Mouse (Mus musculus): ENCODE data around the gene Gcsh. TPM values are rescaled to one million over a fixed set of nuclear protein-coding genes. Genes with fewer than 3 reads are reported as not detected.

The Gcsh gene
- 10 to 100 TPM; 39.9 to 42.9 TPM for total RNA-seq (2021)
- long read RNA-seq, experiment 1, transcript Gcsh-201 (5 exons, 1,443 nt) = major isoform, 33 of 36 reads
- long read RNA-seq, experiment 1, partial matches to known transcripts = 0 of 36 reads
- long read RNA-seq, experiment 1, other reads (novel, unspliced or antisense) = 3 of 36 reads
- long read RNA-seq, experiment 2, transcript Gcsh-201 (5 exons, 1,443 nt) = major isoform, 37 of 45 reads
- long read RNA-seq, experiment 2, partial matches to known transcripts = 1 of 45 reads
- long read RNA-seq, experiment 2, other reads (novel, unspliced or antisense) = 7 of 45 reads

DNA sequence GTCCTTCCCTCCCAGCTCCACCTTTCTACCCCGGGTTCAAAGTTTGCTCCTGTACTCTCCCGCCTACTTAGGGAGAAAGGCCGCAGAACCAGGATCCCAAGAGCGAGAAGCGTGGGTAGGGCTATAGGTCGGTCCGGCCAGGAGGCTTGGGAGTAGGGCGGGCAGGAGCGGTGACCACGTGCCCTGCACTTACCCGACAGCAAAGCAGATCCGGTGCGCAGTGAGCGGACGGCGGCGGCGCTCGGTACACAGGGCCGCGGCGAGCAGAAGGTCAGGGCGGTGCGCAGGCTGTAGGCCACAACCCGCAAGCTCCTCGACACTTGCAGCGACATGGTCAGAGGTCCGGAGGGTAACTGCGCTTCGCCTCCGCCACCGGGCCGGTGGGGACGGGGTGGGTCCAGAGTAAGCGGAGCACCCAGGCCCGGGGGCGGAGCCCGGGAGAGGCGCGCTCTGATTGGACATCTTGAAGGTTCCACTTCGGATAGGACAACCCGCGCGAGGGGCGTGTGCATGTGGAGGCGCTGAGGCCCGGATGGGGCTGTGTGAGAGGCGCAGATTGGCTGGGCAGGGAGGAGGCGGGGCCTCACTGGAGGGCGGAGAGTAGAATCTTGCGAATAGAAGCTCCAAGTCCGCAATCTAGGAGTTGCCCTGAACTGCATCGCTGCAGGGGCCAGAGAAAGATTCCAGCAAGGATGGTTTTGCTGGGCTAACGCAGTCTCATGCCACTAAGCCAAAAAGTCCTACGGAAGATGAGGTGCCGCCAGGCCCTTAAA is at the start of gene Gcsh:
Gene Gcsh (minus strand): TSS at position 443 of the 773 bp plus-strand sequence.
- no peak for TF ChIP-seq CTCF (conservative IDR thresholded peaks at IDR 0.05)
- Histone ChIP-seq H3K27ac (peak within 1 kb of the TSS; percentile 85), H3K4me3 (peak within 1 kb of the TSS; percentile 62)
- DNase-seq (ENCODE audit: low spot score in 2 of 2) = peak; percentile 98

DNA sequence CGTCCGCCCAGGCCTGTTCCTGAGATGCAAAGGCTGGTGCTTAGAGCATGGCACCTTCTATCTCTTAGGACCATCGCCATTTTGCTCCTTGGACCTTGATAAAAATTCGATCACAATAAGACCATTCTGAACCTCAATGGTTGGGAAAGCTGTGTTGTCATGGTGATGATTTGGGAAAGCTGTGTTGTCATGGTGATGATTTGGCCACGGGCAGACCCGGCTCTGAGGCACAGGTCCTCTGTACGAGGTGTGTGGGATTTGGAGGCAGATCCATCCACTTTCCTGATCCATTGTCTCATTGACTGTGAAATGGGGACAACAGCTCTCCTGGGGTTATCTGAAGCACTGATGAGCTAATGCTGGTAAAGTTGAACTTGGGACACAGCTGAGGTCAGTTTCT is 46.5 kb upstream of the Gcsh start:
- DNase-seq (ENCODE audit: low spot score in 2 of 2) = peak in 1 of 2 experiments; percentile 28
- TF ChIP-seq CTCF (conservative IDR thresholded peaks at IDR 0.05) = no peak
- Histone ChIP-seq H3K4me3 (no peak overlapping the region), H3K27ac (no peak overlapping the region)

DNA sequence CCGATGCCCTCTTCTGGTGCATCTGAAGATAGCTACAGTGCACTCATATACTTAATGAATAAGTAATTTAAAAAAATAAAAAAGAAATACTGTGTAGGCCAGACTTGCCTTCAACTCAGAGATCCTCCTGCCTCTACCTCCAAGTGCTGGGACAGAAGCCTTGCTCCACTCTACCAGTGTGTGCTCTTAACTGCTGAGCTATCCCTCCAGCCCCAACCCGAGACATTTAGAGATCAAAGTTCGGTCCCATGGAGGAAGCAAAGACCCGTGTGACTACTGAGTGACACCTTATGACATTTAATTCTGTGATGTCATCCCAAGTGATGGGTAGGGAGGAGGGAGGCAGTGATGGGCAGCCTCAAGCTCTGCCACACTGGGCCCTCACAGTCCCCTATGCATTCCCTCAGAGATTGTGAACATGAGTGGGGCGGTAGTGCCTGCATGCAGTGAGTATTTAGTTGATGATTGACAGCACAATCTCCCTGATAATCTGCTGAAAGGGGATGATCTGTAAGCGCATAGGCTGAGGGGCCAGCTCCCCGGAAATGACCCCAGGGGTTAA is 44.1 kb upstream of the Gcsh start:
- no peak for TF ChIP-seq CTCF (conservative IDR thresholded peaks at IDR 0.05)
- Histone ChIP-seq H3K27ac (no peak overlapping the region), H3K4me3 (no peak overlapping the region)
- no peak for DNase-seq (ENCODE audit: low spot score in 2 of 2)

DNA sequence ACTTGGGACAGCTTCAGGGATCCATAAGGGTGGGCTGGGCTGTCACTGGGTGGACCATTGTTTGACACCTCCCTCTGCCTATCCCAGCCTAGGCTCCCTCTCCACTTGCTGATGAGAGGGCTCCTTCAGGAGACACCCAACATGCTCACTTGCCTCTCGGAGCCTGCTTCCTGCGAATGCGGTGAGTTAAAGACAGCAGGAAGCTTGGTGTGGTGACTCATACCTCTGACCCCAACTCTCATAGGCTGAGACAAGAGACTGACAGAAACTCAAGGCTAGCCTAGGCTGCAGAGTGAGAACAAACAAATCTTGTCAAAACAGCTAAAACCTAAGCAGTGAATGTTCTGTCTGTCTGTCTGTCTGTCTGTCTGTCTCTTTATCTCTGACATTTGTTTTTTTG is 40.1 kb upstream of the Gcsh start:
- TF ChIP-seq CTCF (conservative IDR thresholded peaks at IDR 0.05) = no peak
- no peak for DNase-seq (ENCODE audit: low spot score in 2 of 2)
- no peak overlapping the region for H3K27ac ChIP-seq
- no peak overlapping the region for H3K4me3 ChIP-seq

DNA sequence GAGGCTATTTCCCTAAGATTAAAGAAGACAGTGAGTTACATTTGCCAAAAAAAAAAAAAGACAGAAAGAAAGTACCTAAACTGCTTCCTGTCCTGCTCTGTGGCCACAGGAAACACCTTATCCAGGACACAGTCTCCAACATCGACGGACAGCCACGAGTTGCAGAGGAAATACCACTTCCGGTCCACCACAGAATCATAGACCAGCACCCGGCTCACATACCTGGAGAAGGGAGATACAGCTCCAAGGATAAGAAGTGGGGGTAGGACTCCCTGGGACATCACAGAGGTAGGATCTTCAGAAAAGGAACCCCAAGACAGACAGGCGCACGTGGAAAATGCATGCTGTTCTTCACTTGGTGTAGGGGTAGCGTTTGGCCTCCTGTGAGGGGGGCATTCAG is 39.3 kb upstream of the Gcsh start:
- no peak for TF ChIP-seq CTCF (conservative IDR thresholded peaks at IDR 0.05)
- DNase-seq (ENCODE audit: low spot score in 2 of 2) = no peak
- Histone ChIP-seq H3K4me3 (no peak overlapping the region), H3K27ac (no peak overlapping the region)

DNA sequence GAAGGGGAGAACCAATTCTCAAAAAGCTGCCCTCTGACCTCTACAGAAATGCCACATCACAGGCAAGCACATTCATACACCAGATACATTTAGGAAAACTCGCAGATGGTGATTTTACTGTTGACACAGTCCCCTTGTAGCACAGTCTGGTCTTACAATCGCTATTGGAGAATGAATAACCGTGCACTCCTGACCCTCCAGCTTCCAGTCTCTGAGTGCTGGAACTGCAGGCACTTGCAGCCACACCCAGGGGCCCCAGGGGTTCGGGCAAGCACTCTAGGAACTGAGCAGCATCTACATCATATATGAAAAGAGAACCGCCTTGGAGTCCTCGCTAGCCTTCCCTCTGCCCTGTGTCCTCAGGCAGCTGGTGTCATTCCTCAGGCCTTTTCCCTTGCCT is 38.1 kb upstream of the Gcsh start:
- Histone ChIP-seq H3K4me3 (no peak overlapping the region), H3K27ac (no peak overlapping the region)
- TF ChIP-seq CTCF (conservative IDR thresholded peaks at IDR 0.05) = no peak
- DNase-seq (ENCODE audit: low spot score in 2 of 2) = no peak

DNA sequence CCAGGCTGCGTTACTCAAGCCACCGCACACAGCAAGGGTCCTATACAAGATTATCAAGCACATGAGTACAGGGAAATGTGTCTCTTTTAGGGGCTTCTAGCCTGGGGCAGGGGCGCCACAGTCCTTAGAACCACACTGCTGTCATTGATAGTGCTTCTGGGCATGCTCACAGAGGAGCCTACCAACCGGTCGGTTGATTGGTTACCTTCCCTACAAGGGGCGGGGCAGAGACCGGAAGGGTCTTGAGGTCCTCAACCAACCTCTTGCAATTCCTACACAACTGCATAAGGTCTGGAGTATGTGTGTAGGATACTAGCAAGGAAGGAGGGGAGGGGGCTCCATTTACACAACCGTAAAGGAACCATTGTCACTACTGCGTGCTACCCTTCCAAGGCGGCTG is 35.3 kb upstream of the Gcsh start:
- TF ChIP-seq CTCF (conservative IDR thresholded peaks at IDR 0.05) = no peak
- Histone ChIP-seq H3K4me3 (no peak overlapping the region), H3K27ac (no peak overlapping the region)
- DNase-seq (ENCODE audit: low spot score in 2 of 2) = no peak

DNA sequence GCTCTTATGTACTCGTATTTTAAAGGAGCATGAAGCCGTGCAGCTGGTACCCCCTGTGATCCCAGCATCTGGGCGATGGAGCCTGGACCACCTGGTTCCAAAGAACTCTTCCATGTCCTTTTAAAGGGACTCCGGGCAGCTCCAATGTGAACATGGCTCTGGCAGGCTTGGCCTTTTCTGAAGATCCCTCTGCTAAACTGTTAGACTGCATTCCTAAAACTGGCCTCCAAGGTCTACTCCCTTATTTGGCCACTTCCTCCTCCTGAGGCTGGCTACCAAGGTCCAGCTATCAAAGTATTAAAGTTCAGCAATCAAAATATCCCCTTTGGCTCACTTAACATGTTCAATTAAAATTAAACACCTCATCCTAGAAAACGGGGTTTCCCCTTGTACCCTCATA is 34.3 kb upstream of the Gcsh start:
- Histone ChIP-seq H3K4me3 (no peak overlapping the region), H3K27ac (no peak overlapping the region)
- DNase-seq (ENCODE audit: low spot score in 2 of 2) = no peak
- no peak for TF ChIP-seq CTCF (conservative IDR thresholded peaks at IDR 0.05)

DNA sequence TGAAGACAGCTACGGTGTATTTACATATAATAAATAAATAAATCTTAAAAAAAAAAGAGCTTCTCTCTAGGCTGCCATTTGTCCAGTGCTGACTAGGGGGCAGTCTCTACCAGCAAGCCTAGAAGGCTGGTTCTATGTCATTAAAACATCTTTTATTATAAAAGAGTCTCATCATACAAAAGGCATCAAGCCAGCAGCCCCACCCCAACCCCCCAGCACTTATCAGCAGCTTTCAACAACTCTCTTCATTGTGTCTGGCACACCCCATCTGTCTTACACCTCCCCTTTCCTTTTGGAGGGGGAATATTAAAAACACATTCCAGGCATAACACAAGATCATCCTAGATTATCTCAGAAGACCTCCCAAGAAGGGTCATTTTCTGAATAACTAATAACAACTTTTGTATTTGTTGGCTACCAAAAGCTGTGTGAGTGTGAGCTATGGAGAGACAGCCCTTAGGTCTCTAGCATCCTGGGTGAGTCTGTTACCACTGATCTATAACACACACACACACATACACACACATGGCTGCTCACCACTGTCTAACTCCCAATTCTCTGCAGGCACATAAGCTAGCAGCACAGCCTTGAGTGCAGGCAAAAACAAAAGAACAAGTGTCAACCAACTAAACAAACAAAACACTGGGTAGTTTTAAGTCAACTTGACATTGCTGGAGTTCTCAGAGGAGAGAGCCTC is 29.1 kb upstream of the Gcsh start:
- Histone ChIP-seq H3K4me3 (no peak overlapping the region), H3K27ac (no peak overlapping the region)
- DNase-seq (ENCODE audit: low spot score in 2 of 2) = peak in 1 of 2 experiments; percentile 10
- peak; percentile 66 for TF ChIP-seq CTCF (conservative IDR thresholded peaks at IDR 0.05)

DNA sequence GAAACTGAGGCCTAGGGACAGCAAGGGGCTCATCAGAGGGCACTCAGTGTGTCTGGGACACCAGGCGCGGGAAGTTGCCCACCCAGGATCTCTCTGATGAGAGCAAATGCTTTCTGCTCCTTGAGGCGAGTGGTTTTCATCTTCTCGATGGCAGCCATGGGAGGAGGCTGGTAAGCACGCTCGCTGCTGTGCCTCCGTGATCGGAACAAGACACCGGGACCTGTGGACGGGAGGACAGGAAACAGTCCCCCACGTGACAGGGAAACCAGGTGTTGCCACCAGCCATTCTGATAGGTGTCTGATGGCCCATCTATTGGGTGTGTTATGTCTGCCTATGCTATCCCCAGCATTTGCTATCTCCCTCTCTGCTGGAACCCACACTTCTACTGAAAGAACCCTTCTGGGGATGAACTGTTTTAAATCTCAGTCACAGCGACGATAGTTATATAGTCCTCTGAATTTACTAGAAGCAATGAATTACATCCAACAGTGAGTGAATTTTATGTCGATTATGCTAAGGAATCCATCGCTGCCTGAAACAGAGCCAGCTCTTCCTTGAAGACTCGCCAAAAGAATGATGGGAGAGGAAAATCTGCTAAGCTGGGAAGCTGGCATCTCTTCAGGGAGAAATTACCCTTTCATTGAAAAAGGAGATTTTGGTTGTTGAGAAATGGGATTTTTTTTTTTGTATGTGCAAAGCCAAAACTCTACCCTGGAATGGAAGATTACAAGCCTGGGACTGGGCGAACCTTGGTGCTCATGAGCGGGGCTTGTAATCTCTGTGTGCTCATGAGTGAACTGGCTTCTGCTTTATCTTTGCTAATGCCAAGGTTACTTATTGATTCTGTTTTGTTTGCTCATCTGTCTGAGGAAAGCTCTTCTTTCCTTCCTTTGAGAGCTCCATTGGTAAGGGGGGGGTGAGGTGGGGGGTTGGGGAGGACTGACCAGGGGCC is 26.3 kb upstream of the Gcsh start:
- TF ChIP-seq CTCF (conservative IDR thresholded peaks at IDR 0.05) = no peak
- H3K27ac ChIP-seq = no peak overlapping the region
- no peak overlapping the region for H3K4me3 ChIP-seq
- DNase-seq (ENCODE audit: low spot score in 2 of 2) = peak; percentile 21 to 54

DNA sequence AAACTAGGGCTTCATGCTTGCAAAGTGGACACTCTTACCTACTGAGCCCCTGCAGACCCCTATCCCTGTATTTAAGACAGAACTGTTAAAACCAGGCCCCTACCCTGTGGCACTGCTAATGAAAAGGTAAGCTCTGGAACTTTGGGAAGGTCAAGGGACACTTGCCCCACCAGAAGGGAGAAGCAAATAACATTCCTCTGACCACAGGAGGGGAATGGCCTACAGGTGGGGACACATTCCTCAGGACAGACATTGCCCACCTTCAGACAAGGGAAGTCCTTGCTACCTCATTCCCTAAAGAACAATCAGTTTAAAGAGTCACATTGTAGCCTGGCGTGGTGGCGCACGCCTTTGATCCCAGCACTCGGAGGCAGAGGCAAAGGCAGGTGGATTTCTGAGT is 24.6 kb upstream of the Gcsh start:
- TF ChIP-seq CTCF (conservative IDR thresholded peaks at IDR 0.05) = no peak
- no peak for DNase-seq (ENCODE audit: low spot score in 2 of 2)
- H3K27ac ChIP-seq = no peak overlapping the region

DNA sequence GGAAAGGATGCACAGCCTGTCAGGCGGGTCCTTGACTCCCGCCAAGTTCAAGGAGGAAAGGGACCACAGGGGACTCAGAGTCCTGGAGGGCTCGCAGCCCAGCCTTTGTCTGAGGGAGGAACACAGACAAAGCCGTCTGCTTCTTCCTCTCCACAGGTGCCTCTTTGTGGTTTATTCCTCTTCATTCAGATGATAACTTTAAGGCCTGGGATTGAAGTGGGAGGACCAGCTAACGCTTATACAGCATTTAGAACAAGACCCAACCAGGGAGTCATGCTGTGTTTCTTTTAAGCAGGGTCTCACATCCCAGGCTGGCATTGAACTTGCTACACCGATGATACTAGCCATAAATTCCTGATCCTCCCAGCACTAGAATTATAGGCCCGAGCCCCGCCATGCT is 23.7 kb upstream of the Gcsh start:
- DNase-seq (ENCODE audit: low spot score in 2 of 2) = no peak
- Histone ChIP-seq H3K4me3 (no peak overlapping the region), H3K27ac (no peak overlapping the region)
- TF ChIP-seq CTCF (conservative IDR thresholded peaks at IDR 0.05) = no peak

More for the DNA sequence above, 24.6 kb upstream of the Gcsh start:
- no peak overlapping the region for H3K4me3 ChIP-seq

Measured in layer of hippocampus, adult 2 months (tissue).